Mouse (Mus musculus) lung, embryonic 14.5 days (tissue): ENCODE results near the gene Cep135. TPM values are rescaled to one million over a fixed set of nuclear protein-coding genes. Genes with fewer than 3 reads are reported as not detected.

Experiments used
- ATAC-seq: fragments of 200-750 bp; cut with Nextera tagmentation; 2 replicates; pipeline ENCODE4 v1.8.0; 2017; ENCODE audit warnings: mild to moderate bottlenecking, moderate TSS enrichment, moderate library complexity; ENCODE audit not compliant: insufficient read depth
- DNase-seq: peaks from one replicate; pipeline ENCODE4 v3.0.0-alpha.2; 2015
- H3K27ac ChIP-seq: fragments of 300-500 bp; sonication (generic); 2 replicates; pipeline ENCODE4 v1.5.1; 2014; ENCODE audit warnings: low read depth, mild to moderate bottlenecking, moderate library complexity
- H3K27me3 ChIP-seq: fragments of 300-500 bp; sonication (generic); 2 replicates; pipeline ENCODE4 v1.6.1; 2014; ENCODE audit warnings: low read length, control low read depth; ENCODE audit not compliant: insufficient read depth
- H3K36me3 ChIP-seq: fragments of 300-500 bp; sonication (generic); 2 replicates; pipeline ENCODE4 v1.6.1; 2014; ENCODE audit warnings: control low read depth; ENCODE audit not compliant: insufficient read depth
- H3K4me1 ChIP-seq: fragments of 300-500 bp; sonication (generic); 2 replicates; pipeline ENCODE4 v1.6.1; 2014; ENCODE audit warnings: antibody characterized with exemption, control low read depth; ENCODE audit not compliant: insufficient read depth
- H3K4me2 ChIP-seq: fragments of 300-500 bp; sonication (generic); 2 replicates; pipeline ENCODE4 v1.6.1; 2014; ENCODE audit warnings: mild to moderate bottlenecking
- H3K4me3 ChIP-seq: fragments of 300-500 bp; sonication (generic); 2 replicates; pipeline ENCODE4 v1.5.1; 2014; ENCODE audit warnings: low read depth, low read length
- H3K9ac ChIP-seq: fragments of 300-500 bp; sonication (generic); 2 replicates; pipeline ENCODE4 v1.6.1; 2014
- H3K9me3 ChIP-seq: fragments of 300-500 bp; sonication (generic); 2 replicates; pipeline ENCODE4 v1.6.1; 2016; ENCODE audit warnings: low read depth, low read length, control low read depth
- CTCF ChIP-seq: IDR thresholded peaks from 2 replicates; pipeline ENCODE4 v1.5.1; 2016; ENCODE audit warnings: antibody characterized with exemption, low read depth
- WGBS: fragments of 180-500 bp; shearing (Covaris S2); extraction: QIAGEN DNeasy Blood & Tissue Kit; methylation state at CpG from one replicate; pipeline ENCODE4 v1.1.7; 2014; 5-methylcytosine and 5-hydroxymethylcytosine counted together
- polyA plus RNA-seq: library from polyadenylated mRNA; unstranded; fragments of >200 nt; fragmentation: Nextera tagmentation; extraction: Ambion mirVana; gene quantifications from 2 replicates; pipeline ENCODE4 v1.2.1, GENCODE M21; 2014

Cep135 gene
- polyA plus RNA-seq, 1 experiment from 2014 or later, result 9.6 TPM

GRCm38 (mm10) chr5:76691251-76691650, 102.8 kb downstream of the Cep135 start:
- Histone ChIP-seq H3K9me3 (no peaks in the 10 kb centered on the region), H3K9ac (no peak overlapping the region), H3K36me3 (no peaks in the 10 kb centered on the region), H3K4me1 (no peaks in the 10 kb centered on the region), H3K4me3 (no peak overlapping the region), H3K4me2 (no peak overlapping the region), H3K27ac (no peak overlapping the region), H3K27me3 (no peaks in the 10 kb centered on the region)
- no peak for TF ChIP-seq CTCF
- 81% methylated on average over 5 of the region's 5 CpGs for WGBS
- no peak for DNase-seq
- no peak for ATAC-seq

- H3K36me3 ChIP-seq, result no peaks in the 10 kb centered on the region
- no peak overlapping the region for H3K27ac ChIP-seq
- no peaks in the 10 kb centered on the region for H3K4me1 ChIP-seq
- H3K27me3 ChIP-seq, result no peaks in the 10 kb centered on the region
- WGBS, result 47% methylated on average over 12 of the region's 12 CpGs
- TF ChIP-seq CTCF, result no peak
- DNase-seq, result peak; percentile 34
- no peak for ATAC-seq
- H3K9me3 ChIP-seq, result no peaks in the 10 kb centered on the region
- no peak overlapping the region for H3K4me2 ChIP-seq
- H3K4me3 ChIP-seq, result no peak overlapping the region
- no peak overlapping the region for H3K9ac ChIP-seq
Measured at GRCm38 (mm10) chr5:76691706-76692424, 103.4 kb downstream of the Cep135 start.

Other genes starting within 250 kb of the Cep135 start
- 0.23 and 0.30 TPM in 2 replicates for gene Nmu, start 224.9 kb upstream of the Cep135 start, polyA plus RNA-seq
- gene Gm7271, start 104.7 kb upstream of the Cep135 start, polyA plus RNA-seq, result not detected in 2 replicates
- 37.6 and 38.6 TPM in 2 replicates for gene Exoc1, start 59.4 kb upstream of the Cep135 start, polyA plus RNA-seq
- gene C530008M17Rik, start 67.8 kb downstream of the Cep135 start, polyA plus RNA-seq, result 11.2 and 14.8 TPM in 2 replicates